Mouse (Mus musculus): ENCODE results near the gene Etnk2. TPM values are rescaled to one million over a fixed set of nuclear protein-coding genes. Genes with fewer than 3 reads are reported as not detected.

The Etnk2 gene
- polyA plus RNA-seq, 1 experiment from 2014 or later: 39.5 TPM

GRCm38 (mm10) chr1:133382552-133383155 is 19.3 kb downstream of the Etnk2 start:
- TF ChIP-seq EP300 (IDR thresholded peaks at IDR 0.05; ENCODE audit: low read depth) (no peak), CTCF (IDR thresholded peaks at IDR 0.05; ENCODE audit: low read depth) (no peak)
- Histone ChIP-seq H3K9me3 (ENCODE audit: low read length) (no peaks in the 10 kb centered on the region), H3K4me3 (ENCODE audit: low read depth, low read length) (no peak overlapping the region), H3K4me2 (ENCODE audit: low read depth, low read length) (no peak overlapping the region), H3K4me1 (ENCODE audit: insufficient read depth) (0 out of 2 replicates have a peak, but pooled peaks cover 4% of the 10 kb centered on the region), H3K36me3 (replicated peaks; ENCODE audit: insufficient read depth, low read length) (0 out of 2 replicates have a peak, but pooled peaks cover 3% of the 10 kb centered on the region), H3K9ac (replicated peaks) (no peak overlapping the region), H3K27ac (ENCODE audit: low read depth) (no peak overlapping the region), H3K27me3 (ENCODE audit: insufficient read depth, low read length) (no peaks in the 10 kb centered on the region)
- WGBS (ENCODE audit: insufficient replicate concordance): 76% methylated on average over 12 of the region's 12 CpGs
- DNase-seq: no peak
- no peak for ATAC-seq

GRCm38 (mm10) chr1:133383157-133383783 is 19.9 kb downstream of the Etnk2 start:
- whole genome bisulfite sequencing (ENCODE audit: insufficient replicate concordance): 85% methylated on average over 14 of the region's 14 CpGs
- no peak for DNase-seq

GRCm38 (mm10) chr1:133385506-133385905 is 22.1 kb downstream of the Etnk2 start:
- Histone ChIP-seq H3K4me1 (ENCODE audit: insufficient read depth) (0 out of 2 replicates have a peak, but pooled peaks cover 4% of the 10 kb centered on the region), H3K27ac (ENCODE audit: low read depth) (no peak overlapping the region), H3K9ac (replicated peaks) (peak overlapping the region; percentile 11; the same call in 1 of the 2 replicates), H3K4me2 (ENCODE audit: low read depth, low read length) (peak overlapping the region; percentile 51), H3K9me3 (ENCODE audit: low read length) (no peaks in the 10 kb centered on the region), H3K4me3 (ENCODE audit: low read depth, low read length) (peak overlapping the region; percentile 17; the same call in 1 of the 2 replicates), H3K27me3 (ENCODE audit: insufficient read depth, low read length) (no peaks in the 10 kb centered on the region), H3K36me3 (replicated peaks; ENCODE audit: insufficient read depth, low read length) (0 out of 2 replicates have a peak, but pooled peaks cover 9% of the 10 kb centered on the region)
- 34% methylated on average over 9 of the region's 9 CpGs for WGBS (ENCODE audit: insufficient replicate concordance)
- peak; percentile 82 for DNase-seq
- TF ChIP-seq CTCF (IDR thresholded peaks at IDR 0.05; ENCODE audit: low read depth) (peak; percentile 95), EP300 (IDR thresholded peaks at IDR 0.05; ENCODE audit: low read depth) (no peak)
- peak; percentile 41 for ATAC-seq

More at GRCm38 (mm10) chr1:133383157-133383783, 19.9 kb downstream of the Etnk2 start:
- H3K27ac ChIP-seq (ENCODE audit: low read depth): no peak overlapping the region
- H3K4me2 ChIP-seq (ENCODE audit: low read depth, low read length): no peak overlapping the region
- 0 out of 2 replicates have a peak, but pooled peaks cover 3% of the 10 kb centered on the region for H3K36me3 ChIP-seq (replicated peaks; ENCODE audit: insufficient read depth, low read length)
- no peak for TF ChIP-seq EP300 (IDR thresholded peaks at IDR 0.05; ENCODE audit: low read depth)
- no peak for ATAC-seq
- no peaks in the 10 kb centered on the region for H3K9me3 ChIP-seq (ENCODE audit: low read length)
- 0 out of 2 replicates have a peak, but pooled peaks cover 4% of the 10 kb centered on the region for H3K4me1 ChIP-seq (ENCODE audit: insufficient read depth)
- no peaks in the 10 kb centered on the region for H3K27me3 ChIP-seq (ENCODE audit: insufficient read depth, low read length)
- H3K9ac ChIP-seq (replicated peaks): no peak overlapping the region
- H3K4me3 ChIP-seq (ENCODE audit: low read depth, low read length): no peak overlapping the region

GRCm38 (mm10) chr1:133386209-133386608 is 22.8 kb downstream of the Etnk2 start:
- Histone ChIP-seq H3K4me1 (ENCODE audit: insufficient read depth) (0 out of 2 replicates have a peak, but pooled peaks cover 4% of the 10 kb centered on the region), H3K36me3 (replicated peaks; ENCODE audit: insufficient read depth, low read length) (0 out of 2 replicates have a peak, but pooled peaks cover 10% of the 10 kb centered on the region), H3K4me3 (ENCODE audit: low read depth, low read length) (no peak overlapping the region), H3K27ac (ENCODE audit: low read depth) (no peak overlapping the region), H3K4me2 (ENCODE audit: low read depth, low read length) (peak overlapping the region; percentile 51; the same call in 1 of the 2 replicates), H3K27me3 (ENCODE audit: insufficient read depth, low read length) (no peaks in the 10 kb centered on the region), H3K9ac (replicated peaks) (no peak overlapping the region), H3K9me3 (ENCODE audit: low read length) (no peaks in the 10 kb centered on the region)
- 76% methylated on average over 11 of the region's 11 CpGs for WGBS (ENCODE audit: insufficient replicate concordance)
- no peak for DNase-seq
- ATAC-seq: no peak
- no peak for TF ChIP-seq EP300 (IDR thresholded peaks at IDR 0.05; ENCODE audit: low read depth)
- TF ChIP-seq CTCF (IDR thresholded peaks at IDR 0.05; ENCODE audit: low read depth): no peak

- Histone ChIP-seq H3K4me3 (ENCODE audit: low read depth, low read length) (no peak overlapping the region), H3K27ac (ENCODE audit: low read depth) (no peak overlapping the region), H3K9ac (replicated peaks) (no peak overlapping the region), H3K4me1 (ENCODE audit: insufficient read depth) (0 out of 2 replicates have a peak, but pooled peaks cover 4% of the 10 kb centered on the region), H3K9me3 (ENCODE audit: low read length) (no peaks in the 10 kb centered on the region), H3K4me2 (ENCODE audit: low read depth, low read length) (no peak overlapping the region), H3K27me3 (ENCODE audit: insufficient read depth, low read length) (no peaks in the 10 kb centered on the region), H3K36me3 (replicated peaks; ENCODE audit: insufficient read depth, low read length) (0 out of 2 replicates have a peak, but pooled peaks cover 10% of the 10 kb centered on the region)
- 79% methylated on average over 19 of the region's 19 CpGs for WGBS (ENCODE audit: insufficient replicate concordance)
- ATAC-seq (no peak), DNase-seq (no peak)
- TF ChIP-seq CTCF (IDR thresholded peaks at IDR 0.05; ENCODE audit: low read depth): no peak
- no peak for TF ChIP-seq EP300 (IDR thresholded peaks at IDR 0.05; ENCODE audit: low read depth)
These were observed 24.3 kb downstream of the Etnk2 start for GRCm38 (mm10) chr1:133387539-133388268.

- H3K4me1 ChIP-seq (ENCODE audit: insufficient read depth): peaks cover 3% of the 10 kb centered on the region; the same call in 1 of the 2 replicates
These were observed 31.3 kb downstream of the Etnk2 start for GRCm38 (mm10) chr1:133394702-133395101.

More at GRCm38 (mm10) chr1:133394702-133395101, 31.3 kb downstream of the Etnk2 start:
- DNase-seq (no peak), ATAC-seq (no peak)
- Histone ChIP-seq H3K4me2 (ENCODE audit: low read depth, low read length) (no peak overlapping the region), H3K9ac (replicated peaks) (no peak overlapping the region), H3K9me3 (ENCODE audit: low read length) (no peaks in the 10 kb centered on the region), H3K4me3 (ENCODE audit: low read depth, low read length) (no peak overlapping the region), H3K36me3 (replicated peaks; ENCODE audit: insufficient read depth, low read length) (0 out of 2 replicates have a peak, but pooled peaks cover 7% of the 10 kb centered on the region), H3K27me3 (ENCODE audit: insufficient read depth, low read length) (no peaks in the 10 kb centered on the region), H3K27ac (ENCODE audit: low read depth) (no peak overlapping the region)
- WGBS (ENCODE audit: insufficient replicate concordance): 64% methylated on average over 4 of the region's 4 CpGs
- no peak for TF ChIP-seq CTCF (IDR thresholded peaks at IDR 0.05; ENCODE audit: low read depth)
- TF ChIP-seq EP300 (IDR thresholded peaks at IDR 0.05; ENCODE audit: low read depth): no peak
